9 mouse cellular contexts compared by ENCODE assay signal in genomic region chr2:131546308-131546700, GRCm38 (mm10). TPM values are rescaled to one million over a fixed set of nuclear protein-coding genes. Genes with fewer than 3 reads are reported as not detected.
DNase-seq lines count a peak whose midpoint lies in the region; ATAC-seq lines count a peak whose summit lies in the region.
"Had no signal": no experiment of that assay in that cellular context is flagged by ENCODE, and none has a peak within 500 bp of the region (broad histone marks: within the 10 kb centered on the region; RNA-seq: fewer than 3 reads in every experiment).

No protein-coding gene starts in this region.

- peaks cover 46% of the 10 kb centered on the region for H3K27me3 ChIP-seq in kidney, embryonic 16.5 days (ENCODE audit: insufficient read depth, low read length)
- peaks cover 55% of the 10 kb centered on the region for H3K27me3 ChIP-seq in embryonic facial prominence, embryonic 12.5 days
- H3K27me3 ChIP-seq: Patski had no signal

- H3K9me3 ChIP-seq in kidney, embryonic 16.5 days (ENCODE audit: low read length): no peaks in the 10 kb centered on the region
- no peaks in the 10 kb centered on the region for H3K9me3 ChIP-seq in embryonic facial prominence, embryonic 12.5 days

- H3K27ac ChIP-seq in kidney, embryonic 16.5 days (ENCODE audit: low read length): no peak overlapping the region
- H3K27ac ChIP-seq in embryonic facial prominence, embryonic 12.5 days: no peak overlapping the region

- ATAC-seq in kidney, embryonic 16.5 days (ENCODE audit: low FRiP score, low TSS enrichment): no peak
- no peak for ATAC-seq in embryonic facial prominence, embryonic 12.5 days (ENCODE audit: insufficient number of reproducible peaks, insufficient read depth, low FRiP score, low TSS enrichment)
- ATAC-seq: Patski had no signal

- DNase-seq in kidney, postnatal 10 days: no peak
- peak; percentile 27 for DNase-seq in induced T-regulatory cell, adult 2 months (ENCODE audit: low read depth)
- DNase-seq in natural killer cell, adult 2 months (ENCODE audit: low spot score in 2 of 2): peak; percentile 14 to 20
- DNase-seq in frontal cortex, postnatal 14 days (ENCODE audit: low spot score in 2 of 2): no peak
- no peak for DNase-seq in gastrocnemius, adult 8-10 months (ENCODE audit: low spot score in 2 of 2)
- no peak for DNase-seq in spleen, postnatal 14 days (ENCODE audit: low spot score in 2 of 2)

- peaks cover 8% of the 10 kb centered on the region for H3K4me1 ChIP-seq in kidney, embryonic 16.5 days (ENCODE audit: insufficient read depth, low read length)
- peaks cover 13% of the 10 kb centered on the region; the same call in 1 of the 2 replicates for H3K4me1 ChIP-seq in embryonic facial prominence, embryonic 12.5 days

- H3K9ac ChIP-seq in kidney, embryonic 16.5 days (replicated peaks; ENCODE audit: low read length): peak overlapping the region; percentile 47
- H3K9ac ChIP-seq in embryonic facial prominence, embryonic 12.5 days: peak overlapping the region; percentile 47

- H3K36me3 ChIP-seq in kidney, embryonic 16.5 days (ENCODE audit: insufficient read depth, low read length): no peaks in the 10 kb centered on the region
- H3K36me3 ChIP-seq in embryonic facial prominence, embryonic 12.5 days: no peaks in the 10 kb centered on the region

- WGBS in kidney, embryonic 16.5 days: 1% methylated on average over 27 of the region's 27 CpGs
- WGBS in embryonic facial prominence, embryonic 12.5 days: 2% methylated on average over 26 of the region's 27 CpGs

- H3K4me3 ChIP-seq in kidney, embryonic 16.5 days (ENCODE audit: low read length): peak overlapping the region; percentile 49
- H3K4me3 ChIP-seq in embryonic facial prominence, embryonic 12.5 days: peak overlapping the region; percentile 48

- H3K4me2 ChIP-seq in kidney, embryonic 16.5 days (replicated peaks; ENCODE audit: low read depth, low read length): peak overlapping the region; percentile 62
- peak overlapping the region; percentile 79 for H3K4me2 ChIP-seq in embryonic facial prominence, embryonic 12.5 days (replicated peaks)

RNA-seq across cellular contexts. Expression of gene Adra1d, which starts 15.8 kb away (rescaled TPM):
- polyA plus RNA-seq in kidney, embryonic 16.5 days (2015; fragmentation: Nextera tagmentation; extraction: Ambion mirVana): 1.1 and 1.4 TPM in 2 replicates
- 0.23 and 0.51 TPM in 2 replicates for polyA plus RNA-seq in embryonic facial prominence, embryonic 12.5 days (2016; fragmentation: Nextera tagmentation; extraction: Ambion mirVana)
- under 1 TPM; 0.29 to 0.78 (median 0.66) TPM for total RNA-seq in gastrocnemius, adult 8-10 months (2022)

RNA-seq across cellular contexts. Expression of gene Smox, which starts 55.0 kb away (rescaled TPM):
- 39.1 and 39.7 TPM in 2 replicates for polyA plus RNA-seq in kidney, embryonic 16.5 days (2015; fragmentation: Nextera tagmentation; extraction: Ambion mirVana)
- 64.8 and 71.2 TPM in 2 replicates for polyA plus RNA-seq in embryonic facial prominence, embryonic 12.5 days (2016; fragmentation: Nextera tagmentation; extraction: Ambion mirVana)
- total RNA-seq in gastrocnemius, adult 8-10 months (2022): 100 to 1,000 TPM in 2 of 4 experiments, 10 to 100 TPM in 2; 76.7 to 289 (median 163) TPM

Comparison
In these comparisons a context has a peak if more than half of its experiments do, and no peak if none do; other contexts are left out.
1. DNase-seq: peak in induced T-regulatory cell, adult 2 months (single experiment) and natural killer cell, adult 2 months (2 of 2); none in kidney, postnatal 10 days (single experiment), frontal cortex, postnatal 14 days (0 of 2), gastrocnemius, adult 8-10 months (0 of 2) and spleen, postnatal 14 days (0 of 2).